Mouse (Mus musculus): Measurements from ENCODE around the gene Lrsam1.

Gene Lrsam1

GRCm38 (mm10) chr2:32966689-32967631 lies 5.5 kb upstream of the Lrsam1 start:
- CTCF ChIA-PET = no interaction called here

GRCm38 (mm10) chr2:32966184-32966688 lies 4.8 kb upstream of the Lrsam1 start:
- CTCF ChIA-PET = no interaction called here

GRCm38 (mm10) chr2:32965511-32966183 lies 4.2 kb upstream of the Lrsam1 start:
- CTCF ChIA-PET = interaction anchor here (0.7 kb wide), 1 partner anchor 22 kb away, joined by 13 read pairs; no protein-coding TSS in a partner anchor

- CTCF ChIA-PET = interaction anchor here (0.5 to 0.7 kb wide), 2 partner anchors 22 to 307 kb away, joined by 3 to 13 read pairs; no protein-coding TSS in a partner anchor
Observed at GRCm38 (mm10) chr2:32964659-32965457, 3.4 kb upstream of the Lrsam1 start.

GRCm38 (mm10) chr2:32963981-32964380 lies 2.6 kb upstream of the Lrsam1 start:
- CTCF ChIA-PET = interaction anchor here (0.5 to 0.9 kb wide), 2 partner anchors 231 to 306 kb away, joined by 3 to 4 read pairs; no protein-coding TSS in a partner anchor

- CTCF ChIA-PET = interaction anchor here (0.9 kb wide), 1 partner anchor 231 kb away, joined by 4 read pairs; no protein-coding TSS in a partner anchor
Observed at GRCm38 (mm10) chr2:32963544-32963943, 2.1 kb upstream of the Lrsam1 start.

GRCm38 (mm10) chr2:32962875-32963220 lies 1.4 kb upstream of the Lrsam1 start:
- CTCF ChIA-PET = no interaction called here

GRCm38 (mm10) chr2:32962062-32962874 lies 854 bp upstream of the Lrsam1 start:
- CTCF ChIA-PET = no interaction called here

GRCm38 (mm10) chr2:32960273-32960672 lies 1.1 kb downstream of the Lrsam1 start:
- CTCF ChIA-PET = no interaction called here

- CTCF ChIA-PET = interaction anchor here (1.0 kb wide), 1 partner anchor 21 kb away, joined by 3 read pairs; no protein-coding TSS in a partner anchor
Observed at GRCm38 (mm10) chr2:32957344-32957743, 4.1 kb downstream of the Lrsam1 start.

- CTCF ChIA-PET = no interaction called here
Observed at GRCm38 (mm10) chr2:32954581-32954980, 6.8 kb downstream of the Lrsam1 start.

GRCm38 (mm10) chr2:32947454-32947853 lies 14.0 kb downstream of the Lrsam1 start:
- CTCF ChIA-PET = no interaction called here

- CTCF ChIA-PET = interaction anchor here (0.6 kb wide), 1 partner anchor 29 kb away, joined by 3 read pairs; no protein-coding TSS in a partner anchor
Observed at GRCm38 (mm10) chr2:32940483-32940882, 20.9 kb downstream of the Lrsam1 start.

GRCm38 (mm10) chr2:32939418-32939817 lies 22.0 kb downstream of the Lrsam1 start:
- CTCF ChIA-PET = no interaction called here

GRCm38 (mm10) chr2:32938741-32939140 lies 22.7 kb downstream of the Lrsam1 start:
- CTCF ChIA-PET = interaction anchor here (0.5 kb wide), 1 partner anchor 1374 kb away, joined by 6 read pairs; no protein-coding TSS in a partner anchor

- CTCF ChIA-PET = no interaction called here
Observed at GRCm38 (mm10) chr2:32931730-32932129, 29.7 kb downstream of the Lrsam1 start.

GRCm38 (mm10) chr2:32928947-32929829 lies 32.2 kb downstream of the Lrsam1 start:
- CTCF ChIA-PET = no interaction called here

- CTCF ChIA-PET = interaction anchor here (0.6 kb wide), 1 partner anchor 9 kb away, joined by 3 read pairs; no protein-coding TSS in a partner anchor
Observed at GRCm38 (mm10) chr2:32928235-32928946, 33.0 kb downstream of the Lrsam1 start.

All from spleen, embryonic (tissue).